ENCODE assay signal across 28 mouse cellular contexts in genomic region chr10:59251980-59252379, GRCm38 (mm10).
"Had no signal": no experiment of that assay in that cellular context is flagged by ENCODE, and none has a peak within 500 bp of the region (broad histone marks: within the 10 kb centered on the region; RNA-seq: fewer than 3 reads in every experiment).

No protein-coding gene starts in this region.

- H3K27me3 ChIP-seq: heart, embryonic 13.5 days; heart, embryonic 15.5 days; hindbrain, embryonic 12.5 days; kidney, embryonic 15.5 days; limb, embryonic 12.5 days; liver, embryonic 13.5 days had no signal

- H3K27ac ChIP-seq: gastrocnemius, adult 2 months; heart, adult 2 months; heart, embryonic 13.5 days; heart, embryonic 15.5 days; hindbrain, embryonic 10.5 days; hindbrain, embryonic 12.5 days; hindbrain, embryonic 14.5 days; kidney, embryonic 15.5 days; kidney, postnatal 0 days; limb, embryonic 10.5 days; limb, embryonic 12.5 days; liver, embryonic 13.5 days had no signal

- H3K9ac ChIP-seq: heart, embryonic 13.5 days; heart, embryonic 15.5 days; hindbrain, embryonic 12.5 days; hindbrain, embryonic 14.5 days; kidney, embryonic 15.5 days; limb, embryonic 12.5 days; liver, embryonic 13.5 days had no signal

- H3K4me1 ChIP-seq: hindbrain, embryonic 10.5 days; hindbrain, embryonic 12.5 days; limb, embryonic 10.5 days; limb, embryonic 12.5 days had no signal

- H3K36me3 ChIP-seq: heart, embryonic 13.5 days; heart, embryonic 15.5 days; hindbrain, embryonic 10.5 days; hindbrain, embryonic 12.5 days; kidney, embryonic 15.5 days; limb, embryonic 10.5 days; limb, embryonic 12.5 days; liver, embryonic 13.5 days had no signal

- DNase-seq: gastrocnemius, adult 2 months; gastrocnemius, postnatal 10 days; gastrocnemius, postnatal 25 days; heart, adult 11 months; heart, adult 2 months; heart, postnatal 4 days; kidney, adult 11 months; kidney, adult 2 months; kidney, adult 9 months; kidney, postnatal 14 days; kidney, postnatal 36 days; layer of hippocampus, adult 9-11 months; layer of hippocampus, postnatal 36 days; liver; liver, embryonic 13.5 days had no signal

- H3K4me2 ChIP-seq: heart, embryonic 11.5 days; heart, embryonic 13.5 days; heart, embryonic 15.5 days; hindbrain, embryonic 12.5 days; hindbrain, embryonic 14.5 days; kidney, embryonic 15.5 days; limb, embryonic 12.5 days; liver, embryonic 11.5 days; liver, embryonic 13.5 days had no signal

- H3K4me3 ChIP-seq: gastrocnemius, adult 2 months; heart, adult 2 months; heart, embryonic 13.5 days; heart, embryonic 15.5 days; hindbrain, embryonic 10.5 days; hindbrain, embryonic 12.5 days; kidney, embryonic 15.5 days; limb, embryonic 10.5 days; limb, embryonic 12.5 days; liver, embryonic 13.5 days had no signal

- ATAC-seq: hindbrain, embryonic 16.5 days; inflammation-experienced regulatory T-cells, adult 6 months had no signal

- H3K9me3 ChIP-seq: heart, embryonic 13.5 days; heart, embryonic 15.5 days; hindbrain, embryonic 10.5 days; hindbrain, embryonic 12.5 days; kidney, embryonic 15.5 days; limb, embryonic 10.5 days; limb, embryonic 12.5 days; liver, embryonic 13.5 days had no signal
